Mouse (Mus musculus) embryonic fibroblast, embryonic 13.5 days (primary cell): Measurements from ENCODE around the gene Mars2.

Source experiments
- CTCF ChIP-seq: IDR thresholded peaks from 2 replicates; pipeline ENCODE4 v1.5.1; 2011; ENCODE audit warnings: mild to moderate bottlenecking, control low read depth, low read length, moderate library complexity, borderline replicate concordance; ENCODE audit not compliant: insufficient read depth
- POLR2A ChIP-seq: IDR thresholded peaks from 2 replicates; pipeline ENCODE4 v1.6.1; 2011; ENCODE audit warnings: low read depth, mild to moderate bottlenecking, control low read depth, low read length, moderate library complexity

DNA sequence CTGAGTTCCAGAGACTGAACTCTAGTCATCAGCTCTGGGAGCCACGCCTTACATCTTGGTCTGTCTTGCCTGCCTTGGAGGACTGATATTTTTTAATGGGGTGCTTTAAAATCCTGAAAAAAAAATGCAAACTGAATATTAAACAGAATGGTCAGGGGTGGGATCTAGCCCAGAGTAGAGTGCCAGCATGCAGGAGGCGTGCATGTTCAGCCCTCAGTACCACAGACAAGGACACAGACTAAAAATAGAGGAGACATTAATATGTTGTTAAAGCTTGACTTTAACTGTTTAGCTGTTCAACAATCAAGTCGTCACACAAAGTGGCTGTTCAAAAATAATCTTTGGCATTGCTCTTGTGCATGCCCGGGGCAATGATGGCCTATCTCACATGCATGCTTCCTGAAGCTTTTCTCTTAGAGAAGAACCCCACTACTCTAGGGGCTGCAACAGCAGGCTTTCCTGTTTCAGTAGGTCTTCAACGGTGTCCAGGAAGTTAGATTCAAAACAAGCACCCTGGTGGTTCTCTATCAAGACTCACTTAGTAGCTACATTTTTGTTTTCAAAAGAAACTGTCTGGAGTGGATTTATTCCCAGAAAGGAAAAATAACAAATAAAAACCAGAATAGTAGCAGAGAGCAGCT is 28.4 kb upstream of the Mars2 start:
- TF ChIP-seq CTCF, result no peak
- no peak for TF ChIP-seq POLR2A
